Mouse (Mus musculus) forelimb bud, embryonic 11.5 days (tissue): ENCODE data around the gene Barx1.

Experiments used
- DNase-seq: peaks from one replicate; pipeline ENCODE4 v3.0.0-alpha.2; 2012; ENCODE audit warnings: low read depth, low spot score

Gene Barx1

DNA sequence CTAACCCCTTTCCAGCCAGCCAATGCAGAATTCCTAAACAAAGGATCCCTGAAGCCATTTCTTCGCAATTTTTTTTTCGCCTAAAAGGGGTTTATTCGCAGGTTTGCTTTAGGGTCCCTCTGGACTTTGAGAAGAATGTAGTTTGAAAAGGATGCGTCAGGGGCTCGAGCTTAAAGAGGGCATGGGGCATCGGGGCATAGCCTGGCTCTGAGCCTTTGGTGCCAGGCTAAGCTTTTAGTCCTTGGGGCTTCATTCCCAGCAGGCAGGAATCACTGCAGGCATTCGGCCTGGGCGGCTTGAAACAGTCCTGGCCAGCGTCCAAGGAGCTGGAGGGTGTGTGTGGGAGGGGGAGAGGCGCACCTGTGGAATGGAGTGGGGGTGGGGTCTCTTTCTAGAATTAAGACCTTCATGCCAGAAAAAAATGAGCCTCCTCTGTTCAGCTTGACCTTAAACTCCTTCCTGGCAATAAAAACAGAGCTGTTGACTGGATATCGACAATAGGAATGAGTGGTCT lies 2.5 kb upstream of the Barx1 start:
- DNase-seq, result peak; percentile 40

GRCm38 (mm10) chr13:48660741-48661140 lies 2.1 kb upstream of the Barx1 start:
- no peak for DNase-seq

DNA sequence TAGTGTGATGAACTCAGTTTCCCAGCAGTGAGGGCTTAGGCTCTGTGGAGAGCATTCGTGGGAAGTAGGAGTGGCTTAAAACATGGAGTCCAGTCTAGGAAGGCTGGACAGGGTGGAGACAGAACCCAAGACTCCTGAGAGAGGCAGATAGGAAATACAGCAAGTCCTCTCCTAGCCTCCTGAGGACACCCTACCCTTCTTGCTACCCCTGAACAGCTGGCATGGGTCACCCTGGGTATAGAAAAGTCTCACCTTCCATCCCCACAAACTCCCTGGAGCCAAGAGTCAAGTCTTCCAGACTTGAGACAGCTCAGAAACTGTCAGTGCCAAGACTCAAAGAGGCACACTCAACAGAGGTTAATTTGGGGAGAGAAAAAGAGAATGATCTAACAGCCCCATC lies 1.2 kb upstream of the Barx1 start:
- DNase-seq, result no peak

- peak; percentile 32 for DNase-seq
These were observed 601 bp downstream of the Barx1 start for GRCm38 (mm10) chr13:48663211-48663987.

- no peak for DNase-seq
These were observed 1.2 kb downstream of the Barx1 start for GRCm38 (mm10) chr13:48663988-48664339.

- no peak for DNase-seq
These were observed 2.3 kb downstream of the Barx1 start for GRCm38 (mm10) chr13:48664916-48665655.

DNA sequence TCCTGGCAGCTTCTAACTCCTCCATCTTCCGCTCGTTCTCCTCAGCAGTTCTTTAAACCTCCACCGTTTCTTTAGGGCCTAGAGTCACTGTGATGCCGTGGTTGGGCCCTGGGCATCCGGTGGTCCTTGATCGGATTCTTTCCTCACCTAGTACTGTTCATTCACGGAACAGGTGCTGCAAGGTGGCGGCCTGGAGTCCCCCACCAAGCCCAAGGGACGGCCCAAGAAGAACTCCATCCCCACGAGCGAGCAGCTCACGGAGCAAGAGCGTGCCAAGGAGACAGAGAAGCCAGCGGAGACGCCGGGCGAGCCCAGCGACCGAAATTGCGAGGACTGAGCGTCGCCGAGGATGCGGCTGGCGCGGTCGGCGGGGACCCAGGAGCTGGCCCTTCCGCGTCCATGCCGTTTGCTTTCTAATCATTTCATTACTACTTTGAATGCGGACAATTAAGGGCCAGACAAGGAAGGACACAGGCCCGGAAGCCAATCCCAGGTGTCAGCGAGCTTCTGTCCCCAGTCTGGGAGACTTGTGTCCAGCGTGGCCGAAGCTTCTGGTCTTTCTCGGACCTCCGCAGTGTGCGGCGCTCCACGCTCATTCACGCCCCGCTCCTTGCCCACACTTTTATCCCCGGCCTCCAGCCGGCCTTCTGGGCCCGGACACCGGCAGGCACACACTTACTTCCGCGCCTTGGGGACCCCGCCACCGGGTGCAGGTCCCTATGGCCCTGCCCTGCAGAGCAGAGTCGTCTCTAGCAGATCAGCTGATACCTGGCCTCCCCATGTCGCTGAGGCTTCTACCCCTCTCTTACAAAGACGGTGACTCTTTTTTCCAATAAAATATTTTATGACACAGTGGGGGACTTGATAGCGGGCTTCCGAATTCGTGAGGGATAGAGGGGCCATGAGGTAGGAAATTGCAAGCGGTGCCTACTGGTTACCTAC lies 3.1 kb downstream of the Barx1 start:
- no peak for DNase-seq

DNA sequence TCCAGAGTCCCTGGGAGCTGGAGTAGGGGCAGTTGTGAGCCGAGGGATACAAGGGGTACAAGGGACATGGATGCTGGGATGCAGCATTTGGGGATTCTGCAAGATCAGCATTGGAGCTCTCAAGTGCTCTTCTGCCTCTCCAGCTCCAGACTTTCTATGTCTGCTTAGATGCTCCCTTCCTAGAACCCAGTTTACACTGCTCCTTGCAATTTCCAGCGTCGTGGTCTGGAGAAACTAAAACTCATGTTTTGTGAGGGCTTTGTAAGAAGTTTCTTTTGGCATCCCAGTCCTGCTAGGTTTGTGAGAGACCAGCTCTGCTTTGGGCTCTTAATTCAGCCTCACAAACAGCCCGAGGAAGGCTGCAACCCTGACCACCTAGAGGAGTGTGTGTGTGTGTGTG lies 4.7 kb downstream of the Barx1 start:
- no peak for DNase-seq

GRCm38 (mm10) chr13:48668091-48668975 lies 5.5 kb downstream of the Barx1 start:
- DNase-seq, result no peak

- no peak for DNase-seq
These were observed 6.3 kb downstream of the Barx1 start for GRCm38 (mm10) chr13:48668976-48669534.

DNA sequence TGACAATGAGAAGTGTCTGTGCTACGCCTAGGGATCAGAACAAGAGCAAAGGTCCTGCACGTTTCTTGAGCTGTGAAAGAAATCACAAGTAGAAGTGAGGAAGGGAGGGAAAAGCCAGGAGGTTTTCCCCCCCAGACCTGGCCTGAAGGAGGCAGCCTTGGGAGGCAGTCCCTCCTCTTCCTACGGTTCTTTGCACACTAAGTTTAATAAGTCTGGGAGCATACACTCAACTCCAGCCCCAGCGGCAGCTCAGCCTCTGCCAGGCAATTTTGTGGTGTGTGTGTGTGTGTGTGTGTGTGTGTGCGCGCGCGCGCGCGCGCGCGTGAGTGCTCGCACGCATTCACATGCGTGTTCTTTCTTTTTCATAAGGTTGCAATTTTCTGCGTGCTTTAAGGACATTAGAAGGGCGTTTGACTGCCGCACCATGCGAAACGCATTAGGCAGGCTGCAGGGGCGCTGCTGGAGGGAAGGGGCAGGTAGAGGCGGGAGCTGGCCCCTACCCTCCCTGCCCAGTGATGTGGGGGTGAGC lies 9.6 kb downstream of the Barx1 start:
- DNase-seq, result no peak

GRCm38 (mm10) chr13:48674609-48675008 lies 11.8 kb downstream of the Barx1 start:
- DNase-seq, result no peak

DNA sequence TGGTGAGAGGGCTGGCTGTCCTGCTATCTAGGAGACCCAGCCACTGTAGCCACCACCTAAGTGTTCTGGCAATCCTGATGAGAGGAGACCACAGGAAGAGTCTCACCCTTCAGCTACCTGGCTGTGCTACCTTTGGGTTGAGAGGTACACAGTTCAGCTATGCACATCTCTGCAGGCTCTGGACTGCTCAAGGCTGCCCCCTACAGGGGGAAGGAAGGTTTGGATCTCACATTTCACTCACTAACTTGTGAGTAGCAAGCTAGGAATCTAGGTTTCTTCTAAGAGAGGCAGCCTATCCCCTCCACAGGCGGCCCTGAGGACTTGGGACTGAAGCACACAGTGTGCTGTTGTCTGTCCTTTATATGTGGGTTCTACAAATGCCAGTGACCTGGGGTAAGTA lies 16.6 kb downstream of the Barx1 start:
- DNase-seq, result no peak

GRCm38 (mm10) chr13:48686666-48687065 lies 23.9 kb downstream of the Barx1 start:
- no peak for DNase-seq

- no peak for DNase-seq
These were observed 29.2 kb downstream of the Barx1 start for GRCm38 (mm10) chr13:48691991-48692390.

- DNase-seq, result peak; percentile 40
These were observed 31.6 kb downstream of the Barx1 start for GRCm38 (mm10) chr13:48694090-48695064.

- peak; percentile 27 for DNase-seq
These were observed 43.7 kb downstream of the Barx1 start for GRCm38 (mm10) chr13:48706385-48706951.

DNA sequence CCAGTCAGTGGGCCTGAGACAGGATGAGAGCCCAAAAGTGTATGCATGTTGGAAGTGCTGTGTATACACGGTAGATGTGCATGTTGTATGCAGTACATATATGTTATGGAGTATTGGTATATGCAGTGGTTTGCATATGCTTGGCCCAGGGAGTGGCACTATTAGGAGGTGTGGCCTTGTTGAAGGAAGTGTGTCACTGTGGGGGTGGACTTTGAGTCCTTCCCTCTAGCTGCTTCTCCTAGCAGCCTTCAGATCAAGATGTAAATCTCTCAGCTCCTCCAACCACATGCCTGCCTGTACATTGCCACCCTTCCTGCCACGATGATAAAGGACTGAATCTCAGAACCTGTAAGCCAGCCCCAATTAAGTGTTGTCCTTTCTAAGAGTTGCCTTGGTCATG lies 49.9 kb downstream of the Barx1 start:
- DNase-seq, result no peak

GRCm38 (mm10) chr13:48716075-48716474 lies 53.3 kb downstream of the Barx1 start:
- no peak for DNase-seq
